Mouse (Mus musculus): ENCODE measurements at regions not wholly inside any gene's neighbourhood (a gene's known extent, or its start where the extent isn't known, plus 50 kb on each side); places are given as distances from the start of the nearest gene placed in this dataset.

DNA sequence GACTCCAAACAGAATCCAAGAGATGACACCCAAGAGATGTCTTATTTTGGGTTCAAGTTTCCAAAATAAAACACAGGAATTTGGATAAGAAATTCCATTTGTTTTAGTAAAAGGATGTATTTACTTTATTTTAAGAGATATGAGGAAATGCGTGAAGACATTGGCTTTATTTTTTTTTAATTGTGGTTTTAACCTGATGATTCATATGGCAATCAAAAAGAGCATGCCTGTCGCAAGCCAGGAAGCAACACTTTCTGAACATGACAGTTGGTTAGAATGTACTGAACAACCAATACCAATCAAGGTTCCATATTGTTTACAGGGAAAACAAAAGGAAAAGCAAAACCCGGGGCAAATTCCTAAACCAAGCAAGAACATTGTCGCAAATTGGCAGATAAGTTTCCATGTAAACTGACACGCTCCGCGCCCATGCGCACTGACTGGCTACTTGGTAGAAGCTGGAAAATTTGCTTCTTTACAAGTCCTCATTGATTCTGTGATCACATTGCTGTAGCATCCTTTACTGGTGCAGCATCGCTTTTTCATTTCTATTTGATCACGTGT, 181.4 kb upstream of the BC052040 start:
- 94% methylated on average over 10 of the region's 10 CpGs for WGBS
- Histone ChIP-seq H3K4me3 (ENCODE audit: low read depth, low read length) (no peak overlapping the region), H3K9me3 (ENCODE audit: low read length) (no peaks in the 10 kb centered on the region), H3K9ac (no peak overlapping the region), H3K4me1 (ENCODE audit: insufficient read depth) (no peaks in the 10 kb centered on the region), H3K27me3 (ENCODE audit: insufficient read depth, low read length) (no peaks in the 10 kb centered on the region), H3K4me2 (ENCODE audit: low read depth) (no peak overlapping the region), H3K27ac (ENCODE audit: low read depth, low read length) (no peak overlapping the region), H3K36me3 (ENCODE audit: insufficient read depth) (no peaks in the 10 kb centered on the region)
- no peak for DNase-seq
- ATAC-seq = no peak
- no peak for TF ChIP-seq CTCF (IDR thresholded peaks at IDR 0.05; ENCODE audit: low read depth)

DNA sequence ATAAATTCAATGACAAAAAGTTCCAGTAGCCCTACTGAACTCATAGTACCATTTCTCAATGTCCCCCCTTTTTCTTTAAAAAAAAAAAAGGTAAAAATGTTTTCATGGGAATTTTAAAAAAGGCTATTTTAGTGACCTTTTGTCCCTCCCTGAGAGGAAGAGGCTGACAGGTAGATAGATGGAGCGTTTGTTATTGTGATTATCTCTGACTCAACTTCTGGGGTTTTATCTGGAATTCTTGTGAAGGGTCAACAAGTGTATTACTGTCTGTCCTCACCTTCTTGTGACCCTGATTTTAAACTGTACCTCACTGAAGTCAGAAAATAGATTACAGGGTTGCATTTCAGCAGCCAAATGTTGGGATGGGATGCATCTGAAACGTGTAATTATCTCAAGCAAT, 179.3 kb upstream of the BC052040 start:
- WGBS = 82% methylated on average over 2 of the region's 2 CpGs
- Histone ChIP-seq H3K27ac (ENCODE audit: low read depth, low read length) (no peak overlapping the region), H3K27me3 (ENCODE audit: insufficient read depth, low read length) (no peaks in the 10 kb centered on the region), H3K4me1 (ENCODE audit: insufficient read depth) (no peaks in the 10 kb centered on the region), H3K36me3 (ENCODE audit: insufficient read depth) (no peaks in the 10 kb centered on the region), H3K9me3 (ENCODE audit: low read length) (no peaks in the 10 kb centered on the region), H3K9ac (no peak overlapping the region), H3K4me3 (ENCODE audit: low read depth, low read length) (no peak overlapping the region), H3K4me2 (ENCODE audit: low read depth) (no peak overlapping the region)
- ATAC-seq = no peak
- no peak for TF ChIP-seq CTCF (IDR thresholded peaks at IDR 0.05; ENCODE audit: low read depth)
- DNase-seq = no peak

DNA sequence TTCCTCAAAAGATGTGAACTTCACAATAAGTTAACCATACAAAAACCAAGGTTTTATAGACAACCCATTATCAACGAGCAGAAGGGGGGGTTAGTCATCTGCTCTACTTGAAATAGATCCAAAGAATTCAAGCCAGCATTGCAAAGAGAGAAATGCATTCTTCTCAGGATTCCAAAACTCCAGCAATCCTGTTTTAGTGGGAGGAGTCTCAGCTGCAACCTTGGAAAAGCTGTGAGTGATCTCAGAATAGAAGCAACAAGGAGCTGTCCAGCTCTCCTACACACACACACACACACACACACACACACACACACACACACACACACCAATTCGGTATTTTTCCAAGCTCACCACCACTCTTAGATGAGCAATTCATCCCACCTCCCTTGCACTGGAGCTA, 149.0 kb upstream of the BC052040 start:
- Histone ChIP-seq H3K9me3 (ENCODE audit: low read length) (no peaks in the 10 kb centered on the region), H3K4me2 (ENCODE audit: low read depth) (no peak overlapping the region), H3K4me1 (ENCODE audit: insufficient read depth) (no peaks in the 10 kb centered on the region), H3K27ac (ENCODE audit: low read depth, low read length) (no peak overlapping the region), H3K27me3 (ENCODE audit: insufficient read depth, low read length) (no peaks in the 10 kb centered on the region), H3K4me3 (ENCODE audit: low read depth, low read length) (no peak overlapping the region), H3K9ac (no peak overlapping the region), H3K36me3 (ENCODE audit: insufficient read depth) (no peaks in the 10 kb centered on the region)
- no peak for DNase-seq
- ATAC-seq = no peak
- WGBS = 39% methylated on average over 2 of the region's 2 CpGs
- TF ChIP-seq CTCF (IDR thresholded peaks at IDR 0.05; ENCODE audit: low read depth) = no peak

DNA sequence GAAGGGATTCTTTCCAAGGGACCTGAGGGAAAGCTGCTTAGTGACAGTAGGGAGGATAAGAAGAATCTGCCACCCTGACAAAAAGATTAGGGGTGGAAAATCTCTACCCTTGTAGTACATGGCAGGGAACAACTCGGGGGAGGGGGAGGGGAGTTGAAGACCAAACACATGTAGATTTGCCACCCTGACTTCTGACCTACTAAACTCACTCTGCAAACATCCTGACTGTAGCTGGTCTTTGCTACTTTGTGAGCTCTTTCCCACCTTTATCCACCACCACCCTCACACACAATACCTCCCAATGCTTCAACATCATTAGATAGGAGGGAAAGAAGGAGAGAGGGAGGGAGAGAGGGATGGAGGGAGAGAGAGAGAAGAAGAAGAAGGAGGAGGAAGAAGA, 140.4 kb upstream of the BC052040 start:
- H3K9me3 ChIP-seq (ENCODE audit: low read length) = no peaks in the 10 kb centered on the region
- H3K27ac ChIP-seq (ENCODE audit: low read depth, low read length) = no peak overlapping the region
- no peaks in the 10 kb centered on the region for H3K36me3 ChIP-seq (ENCODE audit: insufficient read depth)
- no peak overlapping the region for H3K4me3 ChIP-seq (ENCODE audit: low read depth, low read length)
- TF ChIP-seq CTCF (IDR thresholded peaks at IDR 0.05; ENCODE audit: low read depth) = no peak
- 11% methylated on average over 1 of the region's 1 CpGs for WGBS
- H3K27me3 ChIP-seq (ENCODE audit: insufficient read depth, low read length) = no peaks in the 10 kb centered on the region
- no peak overlapping the region for H3K4me2 ChIP-seq (ENCODE audit: low read depth)
- no peaks in the 10 kb centered on the region for H3K4me1 ChIP-seq (ENCODE audit: insufficient read depth)
- no peak for ATAC-seq
- DNase-seq = no peak
- no peak overlapping the region for H3K9ac ChIP-seq

DNA sequence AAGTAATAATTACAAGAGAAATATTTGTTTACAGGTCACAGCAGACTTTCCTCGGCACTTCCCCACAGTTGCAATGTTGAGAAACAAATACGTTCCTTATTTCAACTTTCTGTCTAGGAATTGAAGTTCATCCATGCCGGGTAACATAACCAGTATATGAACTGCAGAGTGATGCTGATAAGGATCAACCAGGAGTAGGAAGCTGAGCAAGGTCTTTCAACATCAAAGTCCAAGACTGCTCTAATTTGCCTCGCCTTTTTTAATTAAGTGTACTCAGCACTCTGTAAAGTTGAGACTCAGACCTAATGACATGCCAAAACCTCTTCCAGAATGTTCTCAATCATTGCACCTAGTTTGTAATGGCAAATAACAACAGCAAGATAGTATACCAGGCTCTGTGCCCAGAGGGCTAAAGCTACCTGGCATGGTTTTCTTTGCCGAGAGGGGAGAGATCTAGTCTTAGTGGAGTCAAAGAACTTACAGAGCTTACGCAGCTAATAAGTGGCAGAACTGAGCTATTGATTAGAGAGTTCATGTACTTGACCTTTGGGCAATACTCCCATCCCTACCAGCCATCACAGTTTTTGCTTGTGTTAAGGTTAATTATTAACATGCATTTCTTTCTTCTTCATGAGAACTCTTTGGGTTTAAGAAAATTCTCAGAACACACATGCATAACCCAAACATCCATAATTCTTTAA, 131.6 kb upstream of the BC052040 start:
- no peaks in the 10 kb centered on the region for H3K4me1 ChIP-seq (ENCODE audit: insufficient read depth)
- no peaks in the 10 kb centered on the region for H3K27me3 ChIP-seq (ENCODE audit: insufficient read depth, low read length)
- H3K4me3 ChIP-seq (ENCODE audit: low read depth, low read length) = no peak overlapping the region
- H3K9me3 ChIP-seq (ENCODE audit: low read length) = no peaks in the 10 kb centered on the region
- no peak for TF ChIP-seq CTCF (IDR thresholded peaks at IDR 0.05; ENCODE audit: low read depth)
- 87% methylated on average over 6 of the region's 6 CpGs for WGBS
- H3K9ac ChIP-seq = no peak overlapping the region
- ATAC-seq = no peak
- H3K27ac ChIP-seq (ENCODE audit: low read depth, low read length) = no peak overlapping the region
- H3K36me3 ChIP-seq (ENCODE audit: insufficient read depth) = no peaks in the 10 kb centered on the region
- no peak for DNase-seq
- H3K4me2 ChIP-seq (ENCODE audit: low read depth) = no peak overlapping the region

DNA sequence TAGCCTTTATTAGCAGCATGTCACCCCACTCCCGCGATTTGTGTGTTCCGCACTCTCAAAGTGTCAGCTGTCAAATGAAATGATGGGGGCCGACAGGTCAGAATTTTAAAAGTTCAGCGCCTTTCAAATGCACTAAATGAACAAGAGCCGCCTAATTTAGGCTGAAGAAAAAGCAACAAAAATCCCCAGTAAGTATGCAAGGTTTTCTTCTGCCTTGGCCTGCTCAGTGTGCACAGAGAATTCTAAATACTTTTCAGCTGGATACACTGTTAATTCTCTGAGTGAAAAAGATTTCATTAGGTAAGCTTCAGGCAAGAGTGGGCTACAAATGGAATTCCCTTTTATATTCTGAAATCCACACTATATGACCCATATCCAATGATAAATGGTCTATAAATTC, 125.9 kb upstream of the BC052040 start:
- H3K9ac ChIP-seq = no peak overlapping the region
- no peak overlapping the region for H3K27ac ChIP-seq (ENCODE audit: low read depth, low read length)
- no peaks in the 10 kb centered on the region for H3K27me3 ChIP-seq (ENCODE audit: insufficient read depth, low read length)
- H3K9me3 ChIP-seq (ENCODE audit: low read length) = no peaks in the 10 kb centered on the region
- no peaks in the 10 kb centered on the region for H3K4me1 ChIP-seq (ENCODE audit: insufficient read depth)
- WGBS = 21% methylated on average over 6 of the region's 6 CpGs
- no peak overlapping the region for H3K4me2 ChIP-seq (ENCODE audit: low read depth)
- H3K36me3 ChIP-seq (ENCODE audit: insufficient read depth) = no peaks in the 10 kb centered on the region
- DNase-seq = no peak
- ATAC-seq = no peak
- no peak for TF ChIP-seq CTCF (IDR thresholded peaks at IDR 0.05; ENCODE audit: low read depth)
- no peak overlapping the region for H3K4me3 ChIP-seq (ENCODE audit: low read depth, low read length)

DNA sequence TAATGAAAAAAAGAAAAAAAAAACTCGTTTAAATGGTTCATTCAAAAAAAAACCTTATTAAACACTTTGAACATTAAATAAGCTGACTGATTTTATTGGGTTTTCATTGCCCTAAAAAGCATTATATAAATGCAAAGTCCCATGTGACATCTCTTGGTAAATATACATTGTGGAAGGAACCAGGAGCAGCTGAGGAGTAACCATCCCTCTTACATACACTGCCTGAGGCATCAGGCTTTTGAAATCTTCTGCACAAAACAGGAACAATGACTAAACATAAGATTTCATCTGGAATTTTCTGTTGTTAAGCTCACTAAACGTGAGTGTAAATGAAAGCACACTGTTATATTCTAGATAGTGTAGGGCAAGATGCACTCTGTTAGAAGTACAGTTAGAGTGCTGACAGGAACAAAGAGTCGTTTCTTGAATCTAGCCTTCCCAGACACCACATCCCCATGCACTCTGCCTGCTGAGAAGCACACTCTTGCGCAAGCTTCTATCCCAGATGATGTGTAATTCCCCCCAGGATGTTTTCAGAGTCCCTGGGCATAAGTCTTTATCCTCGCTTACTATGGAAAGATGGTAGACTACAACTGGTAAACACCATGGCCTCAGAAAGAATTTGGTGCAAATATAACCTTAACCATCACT, 125.0 kb upstream of the BC052040 start:
- H3K9ac ChIP-seq = no peak overlapping the region
- 32% methylated on average over 5 of the region's 5 CpGs for WGBS
- H3K27me3 ChIP-seq (ENCODE audit: insufficient read depth, low read length) = no peaks in the 10 kb centered on the region
- H3K36me3 ChIP-seq (ENCODE audit: insufficient read depth) = no peaks in the 10 kb centered on the region
- DNase-seq = no peak
- H3K4me3 ChIP-seq (ENCODE audit: low read depth, low read length) = no peak overlapping the region
- TF ChIP-seq CTCF (IDR thresholded peaks at IDR 0.05; ENCODE audit: low read depth) = no peak
- H3K4me1 ChIP-seq (ENCODE audit: insufficient read depth) = no peaks in the 10 kb centered on the region
- H3K27ac ChIP-seq (ENCODE audit: low read depth, low read length) = no peak overlapping the region
- no peak for ATAC-seq
- H3K4me2 ChIP-seq (ENCODE audit: low read depth) = no peak overlapping the region
- H3K9me3 ChIP-seq (ENCODE audit: low read length) = no peaks in the 10 kb centered on the region

Data from forebrain, postnatal 0 days (tissue).